Mouse (Mus musculus) limb, embryonic 14.5 days (tissue): ENCODE measurements around the gene Stat1. TPM values are rescaled to one million over a fixed set of nuclear protein-coding genes. Genes with fewer than 3 reads are reported as not detected.

Experiments
- ATAC-seq: fragments of 200-750 bp; cut with Nextera tagmentation; 2 replicates; pipeline ENCODE4 v1.8.0; 2017; ENCODE audit warnings: low read depth, moderate number of reproducible peaks, moderate TSS enrichment; ENCODE audit not compliant: low FRiP score
- DNase-seq: peaks from one replicate; pipeline ENCODE4 v3.0.0-alpha.2; 2015; ENCODE audit warnings: low spot score
- H3K27ac ChIP-seq: fragments of 300-500 bp; sonication (generic); replicated peaks from 2 replicates; pipeline ENCODE4 v1.5.1; 2014; ENCODE audit warnings: low read depth, mild to moderate bottlenecking, low read length, moderate library complexity, mixed read lengths
- H3K27me3 ChIP-seq: fragments of 300-500 bp; sonication (generic); 2 replicates; pipeline ENCODE4 v1.6.1; 2014; ENCODE audit warnings: low read length, mixed read lengths; ENCODE audit not compliant: control insufficient read depth, insufficient read depth
- H3K36me3 ChIP-seq: fragments of 300-500 bp; sonication (generic); 2 replicates; pipeline ENCODE4 v1.6.1; 2014; ENCODE audit warnings: mild to moderate bottlenecking, low read length, moderate library complexity, mixed read lengths; ENCODE audit not compliant: control insufficient read depth, insufficient read depth
- H3K4me1 ChIP-seq: fragments of 300-500 bp; sonication (generic); 2 replicates; pipeline ENCODE4 v1.6.1; 2014; ENCODE audit warnings: antibody characterized with exemption, low read length, mixed read lengths; ENCODE audit not compliant: control insufficient read depth, insufficient read depth
- H3K4me2 ChIP-seq: fragments of 300-500 bp; sonication (generic); replicated peaks from 2 replicates; pipeline ENCODE4 v1.6.1; 2014; ENCODE audit warnings: low read depth, mild to moderate bottlenecking, low read length, moderate library complexity; ENCODE audit not compliant: severe bottlenecking
- H3K4me3 ChIP-seq: fragments of 300-500 bp; sonication (generic); replicated peaks from 2 replicates; pipeline ENCODE4 v1.5.1; 2014; ENCODE audit warnings: low read length
- H3K9ac ChIP-seq: fragments of 300-500 bp; sonication (generic); 2 replicates; pipeline ENCODE4 v1.6.1; 2014; ENCODE audit warnings: mild to moderate bottlenecking, low read depth, low read length, moderate library complexity; ENCODE audit not compliant: severe bottlenecking
- H3K9me3 ChIP-seq: fragments of 300-500 bp; sonication (generic); 2 replicates; pipeline ENCODE4 v1.6.1; 2016; ENCODE audit warnings: low read length; ENCODE audit not compliant: control insufficient read depth
- POLR2A ChIP-seq: fragments of 200-500 bp; IDR thresholded peaks from 2 replicates; pipeline ENCODE4 v1.8.0; 2012; ENCODE audit warnings: inconsistent platforms, mild to moderate bottlenecking, moderate library complexity, borderline replicate concordance; ENCODE audit not compliant: insufficient read depth, insufficient read length; ENCODE audit errors: extremely low read depth
- WGBS: fragments of 180-500 bp; shearing (Covaris S2); extraction: QIAGEN DNeasy Blood & Tissue Kit; methylation state at CpG from one replicate; pipeline ENCODE4 v1.1.7; 2014; 5-methylcytosine and 5-hydroxymethylcytosine counted together
- polyA plus RNA-seq, 2 experiments: library from polyadenylated mRNA; depleted of rRNA in 1 of 2; stranded (reverse) in 1 of 2; unstranded in 1 of 2; fragments of >200 nt; fragmentation: Nextera tagmentation in 1 of 2; extraction: Ambion mirVana in 1 of 2; gene quantifications; 2 replicates each; pipeline versions ENCODE4 v1.2.1 to v1.2.3; 2012 to 2014

The Stat1 gene
- polyA plus RNA-seq, 2 experiments: 12.9 to 20.6 TPM

GRCm38 (mm10) chr1:52088634-52089033 lies 30.6 kb upstream of the Stat1 start:
- Histone ChIP-seq H3K9me3 (no peaks in the 10 kb centered on the region), H3K4me2 (no peak overlapping the region), H3K9ac (no peak overlapping the region), H3K27me3 (no peaks in the 10 kb centered on the region), H3K27ac (no peak overlapping the region), H3K36me3 (no peaks in the 10 kb centered on the region), H3K4me1 (no peaks in the 10 kb centered on the region), H3K4me3 (no peak overlapping the region)
- 82% methylated on average over 4 of the region's 4 CpGs for WGBS
- ATAC-seq: no peak
- no peak for DNase-seq
- TF ChIP-seq POLR2A: no peak

GRCm38 (mm10) chr1:52098618-52099232 lies 20.5 kb upstream of the Stat1 start:
- H3K27ac ChIP-seq: no peak overlapping the region
- no peak overlapping the region for H3K9ac ChIP-seq
- H3K9me3 ChIP-seq: no peaks in the 10 kb centered on the region
- H3K4me3 ChIP-seq: no peak overlapping the region
- peak; percentile 79 for DNase-seq
- H3K27me3 ChIP-seq: no peaks in the 10 kb centered on the region
- no peaks in the 10 kb centered on the region for H3K4me1 ChIP-seq
- H3K36me3 ChIP-seq: no peaks in the 10 kb centered on the region
- WGBS: 70% methylated on average over 3 of the region's 3 CpGs
- H3K4me2 ChIP-seq: no peak overlapping the region
- no peak for TF ChIP-seq POLR2A
- no peak for ATAC-seq

- no peaks in the 10 kb centered on the region for H3K9me3 ChIP-seq
- no peak overlapping the region for H3K27ac ChIP-seq
- no peak for DNase-seq
- 62% methylated on average over 6 of the region's 6 CpGs for WGBS
- H3K9ac ChIP-seq: no peak overlapping the region
- no peaks in the 10 kb centered on the region for H3K36me3 ChIP-seq
- no peak overlapping the region for H3K4me2 ChIP-seq
- H3K4me1 ChIP-seq: no peaks in the 10 kb centered on the region
- no peak for TF ChIP-seq POLR2A
- no peaks in the 10 kb centered on the region for H3K27me3 ChIP-seq
- H3K4me3 ChIP-seq: no peak overlapping the region
- no peak for ATAC-seq
Measured at GRCm38 (mm10) chr1:52100496-52100895, 18.7 kb upstream of the Stat1 start.

DNA sequence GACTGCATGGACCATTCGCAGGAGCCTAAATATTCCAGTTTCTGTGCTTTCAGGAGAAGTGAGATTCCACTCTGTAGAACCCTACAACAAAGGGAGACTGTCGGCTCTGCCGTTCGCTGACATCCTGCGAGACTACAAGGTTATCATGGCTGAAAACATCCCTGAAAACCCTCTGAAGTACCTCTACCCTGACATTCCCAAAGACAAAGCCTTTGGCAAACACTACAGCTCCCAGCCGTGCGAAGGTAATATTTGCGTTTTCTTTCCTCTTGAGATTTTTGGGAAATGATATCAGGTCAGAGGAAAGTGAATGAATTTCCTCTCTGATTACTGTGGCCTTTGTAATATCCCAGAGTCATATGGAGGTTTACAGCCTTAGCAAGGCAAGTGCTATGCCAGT lies 16.4 kb upstream of the Stat1 start:
- DNase-seq: no peak
- H3K4me1 ChIP-seq: no peaks in the 10 kb centered on the region
- 92% methylated on average over 8 of the region's 8 CpGs for WGBS

DNA sequence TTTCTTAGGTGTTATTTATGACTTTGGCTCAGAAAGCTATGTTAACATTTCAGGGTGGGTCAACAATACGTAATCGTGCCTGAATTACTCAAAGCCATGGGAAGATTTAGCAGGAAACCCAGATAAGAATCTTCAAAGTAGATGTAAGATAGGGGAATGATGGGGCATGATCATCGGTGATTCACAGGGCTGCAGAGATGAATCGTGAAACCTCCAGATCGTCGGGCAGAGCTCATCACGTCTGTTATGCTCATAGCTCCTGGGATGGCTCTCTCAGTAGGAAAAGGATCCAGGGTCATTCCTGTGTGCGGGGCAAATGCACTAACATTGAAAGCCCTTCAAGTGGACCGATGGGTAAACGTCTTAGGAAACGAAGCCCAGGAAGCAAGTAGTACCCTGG lies 12.0 kb upstream of the Stat1 start:
- no peak overlapping the region for H3K4me2 ChIP-seq
- no peak overlapping the region for H3K27ac ChIP-seq
- no peaks in the 10 kb centered on the region for H3K4me1 ChIP-seq
- H3K4me3 ChIP-seq: no peak overlapping the region
- H3K36me3 ChIP-seq: no peaks in the 10 kb centered on the region
- DNase-seq (no peak), ATAC-seq (no peak)
- H3K9me3 ChIP-seq: no peaks in the 10 kb centered on the region
- no peaks in the 10 kb centered on the region for H3K27me3 ChIP-seq
- no peak for TF ChIP-seq POLR2A
- 78% methylated on average over 11 of the region's 11 CpGs for WGBS
- H3K9ac ChIP-seq: no peak overlapping the region

More for the DNA sequence above, 16.4 kb upstream of the Stat1 start:
- no peak for ATAC-seq
- no peak overlapping the region for H3K27ac ChIP-seq
- TF ChIP-seq POLR2A: no peak
- H3K4me3 ChIP-seq: no peak overlapping the region
- no peak overlapping the region for H3K9ac ChIP-seq
- H3K9me3 ChIP-seq: no peaks in the 10 kb centered on the region
- H3K36me3 ChIP-seq: no peaks in the 10 kb centered on the region
- H3K27me3 ChIP-seq: no peaks in the 10 kb centered on the region
- no peak overlapping the region for H3K4me2 ChIP-seq
